ENCODE assay signal across 28 mouse cellular contexts in the genomic region with DNA sequence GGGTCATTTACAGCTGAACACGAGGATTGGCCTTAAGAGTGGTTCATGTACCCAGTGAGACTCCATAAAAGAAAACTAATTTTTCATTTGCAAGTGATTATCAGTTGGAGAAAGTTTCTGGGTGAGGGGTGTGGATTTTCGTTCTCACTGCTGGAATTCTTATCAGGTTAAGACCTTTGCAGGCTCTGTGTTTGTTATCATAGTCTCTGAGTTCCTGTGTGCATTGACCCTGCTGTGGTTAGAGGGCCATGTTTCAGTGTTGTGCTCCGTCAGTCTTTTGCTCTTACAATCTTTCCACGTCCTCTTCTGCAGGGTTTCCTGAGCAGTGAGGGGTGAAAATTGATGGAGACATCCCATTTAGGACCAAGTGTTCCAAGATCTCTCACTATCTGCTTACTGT. TPM values are rescaled to one million over a fixed set of nuclear protein-coding genes. Genes with fewer than 3 reads are reported as not detected.
DNase-seq lines count a peak whose midpoint lies in the region; ATAC-seq and TF ChIP-seq lines count a peak whose summit lies in the region.
"Had no signal": no experiment of that assay in that cellular context is flagged by ENCODE, and none has a peak within 500 bp of the region (broad histone marks: within the 10 kb centered on the region; RNA-seq: fewer than 3 reads in every experiment).

No protein-coding gene starts in this region.

- H3K36me3 ChIP-seq in liver, embryonic 13.5 days: no peaks in the 10 kb centered on the region
- peaks cover 0 to 13% of the 10 kb centered on the region in 2 experiments; a peak in 2 of 4 replicates for H3K36me3 ChIP-seq in MEL (ENCODE audit: control insufficient read depth in 1 of 2, insufficient read depth in 2 of 2, low read length in 2 of 2)
- H3K36me3 ChIP-seq in forebrain, embryonic 14.5 days (ENCODE audit: control insufficient read depth, insufficient read depth, low read length): no peaks in the 10 kb centered on the region
- H3K36me3 ChIP-seq: embryonic facial prominence, embryonic 13.5 days; embryonic facial prominence, embryonic 15.5 days; forebrain, embryonic 10.5 days; forebrain, embryonic 12.5 days; forebrain, embryonic 15.5 days had no signal

- no peaks in the 10 kb centered on the region for H3K27me3 ChIP-seq in liver, embryonic 13.5 days
- H3K27me3 ChIP-seq in MEL (ENCODE audit: control insufficient read depth in 1 of 2, insufficient read depth in 2 of 2, low read length in 2 of 2): no peaks in the 10 kb centered on the region
- no peaks in the 10 kb centered on the region for H3K27me3 ChIP-seq in forebrain, embryonic 14.5 days (replicated peaks; ENCODE audit: control insufficient read depth, insufficient read depth, low read length)
- H3K27me3 ChIP-seq: embryonic facial prominence, embryonic 13.5 days; embryonic facial prominence, embryonic 15.5 days; forebrain, embryonic 12.5 days; forebrain, embryonic 15.5 days had no signal

- H3K27ac ChIP-seq in liver, embryonic 13.5 days: no peak overlapping the region
- no peak overlapping the region for H3K27ac ChIP-seq in MEL (ENCODE audit: control insufficient read depth, low read depth, low read length)
- no peak overlapping the region for H3K27ac ChIP-seq in forebrain, embryonic 14.5 days (ENCODE audit: low read depth, low read length)
- H3K27ac ChIP-seq: embryonic facial prominence, embryonic 13.5 days; embryonic facial prominence, embryonic 15.5 days; forebrain, embryonic 10.5 days; forebrain, embryonic 12.5 days; forebrain, embryonic 15.5 days had no signal

- no peak for DNase-seq in liver, embryonic 13.5 days
- no peak for DNase-seq in liver
- peak; percentile 48 for DNase-seq in MEL (ENCODE audit: low read depth, low spot score)
- DNase-seq in MEL-GATA-1-ER (ENCODE audit: extremely low read depth, low read depth): peak; percentile 35
- no peak for DNase-seq in heart, postnatal 25 days (ENCODE audit: low spot score)
- no peak for DNase-seq in frontal cortex, postnatal 25 days (ENCODE audit: low spot score in 2 of 2)
- DNase-seq in forebrain, embryonic 14.5 days (ENCODE audit: low spot score): no peak
- DNase-seq: adrenal gland, adult 2 months; adrenal gland, postnatal 10 days; adrenal gland, postnatal 25 days; cerebellum, adult 11 months; cerebellum, adult 18-20 months; cerebellum, adult 8-10 months; cerebellum, adult 9-11 months; cerebellum, postnatal 14 days; cerebellum, postnatal 36 days; embryo, embryonic 11 days; forebrain, postnatal 0 days had no signal

- no peaks in the 10 kb centered on the region for H3K79me2 ChIP-seq in MEL (ENCODE audit: control insufficient read depth, insufficient read depth, low read length, poor library complexity)

- peak; percentile 66 to 75 for TF ChIP-seq EP300 in MEL (IDR thresholded peaks at IDR 0.05; ENCODE audit: low read depth in 1 of 2, low read length in 2 of 2)

- H3K9ac ChIP-seq in liver, embryonic 13.5 days: no peak overlapping the region
- H3K9ac ChIP-seq in MEL (ENCODE audit: control insufficient read depth, low read depth, low read length, poor library complexity, severe bottlenecking): no peak overlapping the region
- no peak overlapping the region for H3K9ac ChIP-seq in forebrain, embryonic 14.5 days (ENCODE audit: low read length)
- H3K9ac ChIP-seq: embryonic facial prominence, embryonic 13.5 days; embryonic facial prominence, embryonic 15.5 days; forebrain, embryonic 12.5 days; forebrain, embryonic 15.5 days; forebrain, postnatal 0 days had no signal

- intact Hi-C loops in heart, postnatal 25 days (cut with DNase I): no loop called here

- peaks cover 4% of the 10 kb centered on the region; the same call in 1 of the 2 replicates for H3K4me1 ChIP-seq in liver, embryonic 13.5 days (replicated peaks)
- peaks cover 12 to 16% of the 10 kb centered on the region in 2 experiments for H3K4me1 ChIP-seq in MEL (ENCODE audit: control insufficient read depth in 1 of 2, insufficient read depth in 2 of 2, low read length in 2 of 2)
- H3K4me1 ChIP-seq in forebrain, embryonic 14.5 days (ENCODE audit: control insufficient read depth, insufficient read depth, low read length): no peaks in the 10 kb centered on the region
- H3K4me1 ChIP-seq: embryonic facial prominence, embryonic 13.5 days; embryonic facial prominence, embryonic 15.5 days; forebrain, embryonic 10.5 days; forebrain, embryonic 12.5 days; forebrain, embryonic 15.5 days had no signal

- no peak overlapping the region for H3K4me3 ChIP-seq in liver, embryonic 13.5 days (replicated peaks)
- H3K4me3 ChIP-seq in MEL (ENCODE audit: control insufficient read depth in 1 of 2, insufficient read depth in 1 of 2, low read depth in 2 of 2, low read length in 2 of 2): no peak overlapping the region
- H3K4me3 ChIP-seq in forebrain, embryonic 14.5 days (ENCODE audit: low read depth, low read length): no peak overlapping the region
- H3K4me3 ChIP-seq: embryonic facial prominence, embryonic 13.5 days; embryonic facial prominence, embryonic 15.5 days; erythroblast, embryonic 14.5 days; forebrain, embryonic 10.5 days; forebrain, embryonic 12.5 days; forebrain, embryonic 15.5 days had no signal

- no peak for TF ChIP-seq POLR2A in MEL (IDR thresholded peaks at IDR 0.05; ENCODE audit: control insufficient read depth in 1 of 2, insufficient read depth in 1 of 2, low read depth in 1 of 2, low read length in 2 of 2, poor library complexity in 1 of 2)

- H3K9me3 ChIP-seq in liver, embryonic 13.5 days (replicated peaks): no peaks in the 10 kb centered on the region
- no peaks in the 10 kb centered on the region for H3K9me3 ChIP-seq in MEL (replicated peaks; ENCODE audit: insufficient read depth, low read length)
- H3K9me3 ChIP-seq in forebrain, embryonic 14.5 days (replicated peaks; ENCODE audit: control insufficient read depth, low read length): no peaks in the 10 kb centered on the region
- H3K9me3 ChIP-seq: embryonic facial prominence, embryonic 13.5 days; embryonic facial prominence, embryonic 15.5 days; forebrain, embryonic 10.5 days; forebrain, embryonic 12.5 days; forebrain, embryonic 15.5 days had no signal

- peak; percentile 43; the same call in 1 of the 2 replicates for ATAC-seq in liver, embryonic 13.5 days (ENCODE audit: low read depth)
- ATAC-seq in megakaryocyte progenitor cell, adult 5-6 weeks (replicated peaks; ENCODE audit: poor library complexity): peak; percentile 55
- ATAC-seq in forebrain, embryonic 14.5 days: no peak
- ATAC-seq: forebrain, embryonic 15.5 days; forebrain, postnatal 0 days had no signal

- no peak for TF ChIP-seq CTCF in MEL (IDR thresholded peaks at IDR 0.05 in 2 of 3, conservative IDR thresholded peaks at IDR 0.05 in 1 of 3; ENCODE audit: control insufficient read depth in 1 of 3, insufficient read depth in 1 of 3, low read depth in 2 of 3, low read length in 3 of 3, poor library complexity in 1 of 3, severe bottlenecking in 1 of 3)

- TF ChIP-seq RAD21 in MEL (IDR thresholded peaks at IDR 0.05; ENCODE audit: low read depth, low read length): no peak

- 15% methylated on average over 4 of the region's 4 CpGs for WGBS in liver, embryonic 13.5 days (ENCODE audit: insufficient replicate concordance)
- 79% methylated on average over 4 of the region's 4 CpGs for WGBS in forebrain, embryonic 14.5 days

- no peak overlapping the region for H3K4me2 ChIP-seq in liver, embryonic 13.5 days
- H3K4me2 ChIP-seq in forebrain, embryonic 14.5 days (ENCODE audit: low read length): no peak overlapping the region
- H3K4me2 ChIP-seq: embryonic facial prominence, embryonic 13.5 days; embryonic facial prominence, embryonic 15.5 days; forebrain, embryonic 12.5 days; forebrain, embryonic 15.5 days had no signal

TF ChIP-seq in MEL, 35 proteins besides CTCF, POLR2A, EP300 and RAD21 (continues in another document):
- TF ChIP-seq GATA1 (IDR thresholded peaks at IDR 0.05; ENCODE audit: low read depth, low read length) (peak; percentile 72), TAL1 (IDR thresholded peaks at IDR 0.05; ENCODE audit: low read length) (no peak), POLR2AphosphoS5 (IDR thresholded peaks at IDR 0.05; ENCODE audit: borderline replicate concordance, low read depth, low read length) (no peak), ELF1 (IDR thresholded peaks at IDR 0.05; ENCODE audit: low read depth, low read length) (0 out of 2 replicates have a peak, but pooled peaks have one; percentile 13), MYC (IDR thresholded peaks at IDR 0.05; ENCODE audit: low read depth, low read length) (no peak), MAX (IDR thresholded peaks at IDR 0.05; ENCODE audit: low read length) (no peak), RCOR1 (IDR thresholded peaks at IDR 0.05; ENCODE audit: low read depth, low read length) (peak; percentile 40; the same call in 1 of the 2 replicates), TCF12 (IDR thresholded peaks at IDR 0.05; ENCODE audit: low read depth, low read length) (peak; percentile 74), ZMIZ1 (IDR thresholded peaks at IDR 0.05; ENCODE audit: low read depth, low read length) (no peak), SIN3A (IDR thresholded peaks at IDR 0.05; ENCODE audit: low read length) (no peak), TBP (IDR thresholded peaks at IDR 0.05; ENCODE audit: low read depth, low read length) (no peak), USF1 (IDR thresholded peaks at IDR 0.05; ENCODE audit: low read depth, low read length) (no peak), BHLHE40 (IDR thresholded peaks at IDR 0.05; ENCODE audit: borderline replicate concordance, low read depth, low read length) (no peak), ETS1 (IDR thresholded peaks at IDR 0.05; ENCODE audit: low read depth, low read length) (peak; percentile 62), GABPA (IDR thresholded peaks at IDR 0.05; ENCODE audit: low read depth, low read length) (no peak)

RNA-seq across cellular contexts. Expression of a gene that starts 16.3 kb away (rescaled TPM):
- 0.20 and 0.31 TPM in 2 replicates for polyA plus RNA-seq in liver, embryonic 13.5 days (2015; fragmentation: Nextera tagmentation; extraction: Ambion mirVana)
- not detected in 2 replicates for total RNA-seq in MEL (2012; rRNA removed)
- polyA plus RNA-seq in MEL (2012; ENCODE audit: insufficient read depth in 1 of 2, insufficient read length in 2 of 2, low read depth in 1 of 2, low replicate concordance in 2 of 2, missing spikeins in 1 of 2): not detected
- not detected in 2 replicates for total RNA-seq in megakaryocyte progenitor cell, adult 5-6 weeks (2015)
- not detected in 2 replicates for total RNA-seq in megakaryocyte progenitor cell, adult 5-6 weeks (2017)
- total RNA-seq in heart, postnatal 25 days (2021): under 1 TPM; 0.03 to 0.14 TPM
- 66.0 and 103 TPM in 2 replicates for polyA plus RNA-seq in forebrain, embryonic 14.5 days (2014; fragmentation: Nextera tagmentation; extraction: Ambion mirVana)
- total RNA-seq: common myeloid progenitor, adult 5-6 weeks; ES-E14 had no signal
- polyA plus RNA-seq: erythroblast, embryonic 14.5 days had no signal

RNA-seq across cellular contexts. Expression of a gene that starts 59.9 kb away (rescaled TPM):
- 1.7 and 2.1 TPM in 2 replicates for polyA plus RNA-seq in liver, embryonic 13.5 days (2015; fragmentation: Nextera tagmentation; extraction: Ambion mirVana)
- 0.12 and 0.16 TPM in 2 replicates for total RNA-seq in MEL (2012; rRNA removed)
- under 1 TPM in 1 of 2 experiments, not detected in 1; 0.07 TPM for polyA plus RNA-seq in MEL (2012; ENCODE audit: insufficient read depth in 1 of 2, insufficient read length in 2 of 2, low read depth in 1 of 2, low replicate concordance in 2 of 2, missing spikeins in 1 of 2)
- 40.7 and 56.1 TPM in 2 replicates for total RNA-seq in megakaryocyte progenitor cell, adult 5-6 weeks (2015)
- total RNA-seq in megakaryocyte progenitor cell, adult 5-6 weeks (2017): 7.6 and 9.2 TPM in 2 replicates
- total RNA-seq in heart, postnatal 25 days (2021): under 1 TPM; 0.11 to 0.23 TPM
- polyA plus RNA-seq in forebrain, embryonic 14.5 days (2014; fragmentation: Nextera tagmentation; extraction: Ambion mirVana): not detected in 2 replicates
- total RNA-seq: adrenal gland, postnatal 25 days; ES-E14 had no signal
- polyA plus RNA-seq: adrenal gland, adult 2 months; C2C12; erythroblast, embryonic 14.5 days; forebrain, embryonic 15.5 days; forebrain, postnatal 0 days had no signal

Comparison
In these comparisons a context has a peak if more than half of its experiments do, and no peak if none do; other contexts are left out.
1. DNase-seq: peak in MEL (single experiment) and MEL-GATA-1-ER (single experiment); none in liver, embryonic 13.5 days (single experiment), liver (single experiment), heart, postnatal 25 days (single experiment), frontal cortex, postnatal 25 days (0 of 2) and forebrain, embryonic 14.5 days (single experiment).